Mouse (Mus musculus) midbrain, embryonic 15.5 days (tissue): ENCODE data around the gene Dync1i2. TPM values are rescaled to one million over a fixed set of nuclear protein-coding genes. Genes with fewer than 3 reads are reported as not detected.

Experiments used
- ATAC-seq: fragments of 200-750 bp; cut with Nextera tagmentation; replicated peaks from 2 replicates; pipeline ENCODE4 v1.8.0; 2017; ENCODE audit warnings: moderate TSS enrichment
- H3K27ac ChIP-seq: fragments of 300-500 bp; sonication (generic); 2 replicates; pipeline ENCODE4 v1.5.1; 2015; ENCODE audit warnings: mild to moderate bottlenecking, inconsistent platforms
- H3K27me3 ChIP-seq: fragments of 300-500 bp; sonication (generic); replicated peaks from 2 replicates; pipeline ENCODE4 v1.6.1; 2015; ENCODE audit warnings: inconsistent platforms
- H3K36me3 ChIP-seq: fragments of 300-500 bp; sonication (generic); replicated peaks from 2 replicates; pipeline ENCODE4 v1.6.1; 2015; ENCODE audit warnings: inconsistent platforms
- H3K4me1 ChIP-seq: fragments of 300-500 bp; sonication (generic); 2 replicates; pipeline ENCODE4 v1.6.1; 2015; ENCODE audit warnings: inconsistent platforms
- H3K4me2 ChIP-seq: fragments of 300-500 bp; sonication (generic); 2 replicates; pipeline ENCODE4 v1.6.1; 2015; ENCODE audit warnings: inconsistent platforms, mild to moderate bottlenecking, moderate library complexity
- H3K4me3 ChIP-seq: fragments of 300-500 bp; sonication (generic); 2 replicates; pipeline ENCODE4 v1.5.1; 2015; ENCODE audit warnings: mild to moderate bottlenecking, inconsistent platforms
- H3K9ac ChIP-seq: fragments of 300-500 bp; sonication (generic); 2 replicates; pipeline ENCODE4 v1.6.1; 2015; ENCODE audit warnings: mild to moderate bottlenecking, inconsistent platforms
- H3K9me3 ChIP-seq: fragments of 300-500 bp; sonication (generic); 2 replicates; pipeline ENCODE4 v1.6.1; 2016; ENCODE audit warnings: inconsistent platforms
- WGBS: fragments of 180-500 bp; shearing (Covaris S2); methylation state at CpG from one replicate; pipeline ENCODE4 v1.1.7; 2015; ENCODE audit warnings: mixed read lengths; 5-methylcytosine and 5-hydroxymethylcytosine counted together
- polyA plus RNA-seq: library from polyadenylated mRNA; unstranded; fragments of >200 nt; fragmentation: Nextera tagmentation; extraction: Ambion mirVana; gene quantifications from 2 replicates; pipeline ENCODE4 v1.2.1, GENCODE M21; 2015

Dync1i2 gene
- polyA plus RNA-seq, 1 experiment from 2014 or later: 181 TPM

GRCm38 (mm10) chr2:71188861-71189260, 22.6 kb upstream of the Dync1i2 start:
- no peak for ATAC-seq
- Histone ChIP-seq H3K9ac (no peak overlapping the region), H3K27ac (no peak overlapping the region)

GRCm38 (mm10) chr2:71191391-71192194, 19.9 kb upstream of the Dync1i2 start:
- peak; percentile 63 for ATAC-seq
- Histone ChIP-seq H3K27ac (peak overlapping the region; percentile 55), H3K9ac (0 out of 2 replicates have a peak overlapping the region, but pooled peaks have one; percentile 12), H3K36me3 (no peaks in the 10 kb centered on the region), H3K27me3 (no peaks in the 10 kb centered on the region), H3K4me2 (peak overlapping the region; percentile 51), H3K9me3 (no peaks in the 10 kb centered on the region), H3K4me3 (peak overlapping the region; percentile 17), H3K4me1 (peaks cover 31% of the 10 kb centered on the region)
- 4% methylated on average over 16 of the region's 16 CpGs for WGBS

More at GRCm38 (mm10) chr2:71188861-71189260, 22.6 kb upstream of the Dync1i2 start:
- no peaks in the 10 kb centered on the region for H3K9me3 ChIP-seq
- H3K4me2 ChIP-seq: no peak overlapping the region
- no peak overlapping the region for H3K4me3 ChIP-seq
- H3K4me1 ChIP-seq: peaks cover 25% of the 10 kb centered on the region
- no peaks in the 10 kb centered on the region for H3K36me3 ChIP-seq
- no peaks in the 10 kb centered on the region for H3K27me3 ChIP-seq
- 41% methylated on average over 2 of the region's 2 CpGs for WGBS

- Histone ChIP-seq H3K9ac (0 out of 2 replicates have a peak overlapping the region, but pooled peaks have one; percentile 6), H3K4me3 (peak overlapping the region; percentile 17), H3K4me1 (peaks cover 31% of the 10 kb centered on the region), H3K9me3 (no peaks in the 10 kb centered on the region), H3K27me3 (no peaks in the 10 kb centered on the region), H3K27ac (peak overlapping the region; percentile 55), H3K36me3 (no peaks in the 10 kb centered on the region), H3K4me2 (peak overlapping the region; percentile 51)
- ATAC-seq: peak; percentile 40; the same call in 1 of the 2 replicates
- WGBS: 22% methylated on average over 17 of the region's 17 CpGs
Measured at GRCm38 (mm10) chr2:71192195-71192807, 19.2 kb upstream of the Dync1i2 start.

- Histone ChIP-seq H3K27me3 (no peaks in the 10 kb centered on the region), H3K4me3 (no peak overlapping the region), H3K4me1 (peaks cover 31% of the 10 kb centered on the region), H3K9me3 (no peaks in the 10 kb centered on the region), H3K4me2 (no peak overlapping the region), H3K36me3 (no peaks in the 10 kb centered on the region), H3K9ac (no peak overlapping the region), H3K27ac (0 out of 2 replicates have a peak overlapping the region, but pooled peaks have one; percentile 2)
- ATAC-seq: no peak
- 36% methylated on average over 10 of the region's 10 CpGs for WGBS
Measured at GRCm38 (mm10) chr2:71194137-71194960, 17.2 kb upstream of the Dync1i2 start.

GRCm38 (mm10) chr2:71196947-71197346, 14.6 kb upstream of the Dync1i2 start:
- no peak for ATAC-seq

GRCm38 (mm10) chr2:71198907-71199306, 12.6 kb upstream of the Dync1i2 start:
- no peak overlapping the region for H3K27ac ChIP-seq
- no peaks in the 10 kb centered on the region for H3K27me3 ChIP-seq
- H3K4me1 ChIP-seq: peaks cover 5% of the 10 kb centered on the region
- 62% methylated on average over 3 of the region's 3 CpGs for WGBS
- H3K4me2 ChIP-seq: no peak overlapping the region
- no peaks in the 10 kb centered on the region for H3K9me3 ChIP-seq
- no peak overlapping the region for H3K4me3 ChIP-seq
- no peak overlapping the region for H3K9ac ChIP-seq
- H3K36me3 ChIP-seq: no peaks in the 10 kb centered on the region
- ATAC-seq: no peak

More at GRCm38 (mm10) chr2:71196947-71197346, 14.6 kb upstream of the Dync1i2 start:
- 80% methylated on average over 4 of the region's 4 CpGs for WGBS
- no peaks in the 10 kb centered on the region for H3K9me3 ChIP-seq
- H3K27ac ChIP-seq: no peak overlapping the region
- H3K9ac ChIP-seq: no peak overlapping the region
- H3K4me1 ChIP-seq: peaks cover 16% of the 10 kb centered on the region
- H3K4me2 ChIP-seq: no peak overlapping the region
- H3K27me3 ChIP-seq: no peaks in the 10 kb centered on the region
- H3K36me3 ChIP-seq: no peaks in the 10 kb centered on the region
- no peak overlapping the region for H3K4me3 ChIP-seq

- no peaks in the 10 kb centered on the region for H3K36me3 ChIP-seq
- H3K9ac ChIP-seq: no peak overlapping the region
- H3K4me1 ChIP-seq: no peaks in the 10 kb centered on the region
- H3K9me3 ChIP-seq: no peaks in the 10 kb centered on the region
- no peaks in the 10 kb centered on the region for H3K27me3 ChIP-seq
- WGBS: 66% methylated on average over 4 of the region's 4 CpGs
- H3K4me2 ChIP-seq: no peak overlapping the region
- no peak overlapping the region for H3K4me3 ChIP-seq
- H3K27ac ChIP-seq: no peak overlapping the region
- no peak for ATAC-seq
Measured at GRCm38 (mm10) chr2:71200485-71200884, 11.0 kb upstream of the Dync1i2 start.

GRCm38 (mm10) chr2:71201886-71202285, 9.6 kb upstream of the Dync1i2 start:
- Histone ChIP-seq H3K4me2 (no peak overlapping the region), H3K27ac (no peak overlapping the region), H3K9me3 (no peaks in the 10 kb centered on the region), H3K4me1 (no peaks in the 10 kb centered on the region), H3K4me3 (no peak overlapping the region), H3K36me3 (no peaks in the 10 kb centered on the region), H3K27me3 (no peaks in the 10 kb centered on the region), H3K9ac (no peak overlapping the region)
- WGBS: 76% methylated on average over 2 of the region's 2 CpGs
- ATAC-seq: no peak

GRCm38 (mm10) chr2:71203819-71204432, 7.6 kb upstream of the Dync1i2 start:
- Histone ChIP-seq H3K9me3 (no peaks in the 10 kb centered on the region), H3K4me2 (no peak overlapping the region), H3K27me3 (no peaks in the 10 kb centered on the region), H3K4me3 (no peak overlapping the region), H3K36me3 (no peaks in the 10 kb centered on the region), H3K27ac (no peak overlapping the region), H3K4me1 (no peaks in the 10 kb centered on the region), H3K9ac (no peak overlapping the region)
- ATAC-seq: no peak
- 85% methylated on average over 16 of the region's 16 CpGs for WGBS

- H3K27me3 ChIP-seq: no peaks in the 10 kb centered on the region
- H3K36me3 ChIP-seq: no peaks in the 10 kb centered on the region
- no peak overlapping the region for H3K9ac ChIP-seq
- ATAC-seq: no peak
- no peak overlapping the region for H3K27ac ChIP-seq
- 78% methylated on average over 5 of the region's 5 CpGs for WGBS
- peaks cover 13% of the 10 kb centered on the region for H3K4me1 ChIP-seq
- H3K9me3 ChIP-seq: no peaks in the 10 kb centered on the region
- H3K4me2 ChIP-seq: no peak overlapping the region
- no peak overlapping the region for H3K4me3 ChIP-seq
Measured at GRCm38 (mm10) chr2:71209041-71209755, 2.3 kb upstream of the Dync1i2 start.

GRCm38 (mm10) chr2:71211096-71211495, 410 bp upstream of the Dync1i2 start:
- Histone ChIP-seq H3K9ac (no peak overlapping the region), H3K27ac (0 out of 2 replicates have a peak overlapping the region, but pooled peaks have one; percentile 91), H3K36me3 (peaks cover 2% of the 10 kb centered on the region; the same call in 1 of the 2 replicates), H3K4me2 (no peak overlapping the region), H3K9me3 (no peaks in the 10 kb centered on the region), H3K4me1 (peaks cover 16% of the 10 kb centered on the region), H3K27me3 (no peaks in the 10 kb centered on the region), H3K4me3 (peak overlapping the region; percentile 84)
- 89% methylated on average over 2 of the region's 2 CpGs for WGBS
- ATAC-seq: 0 out of 2 replicates have a peak, but pooled peaks have one; percentile 14
